Mouse (Mus musculus) liver, adult 2 months (tissue): Measurements from ENCODE around the gene Hist1h4m. TPM values are rescaled to one million over a fixed set of nuclear protein-coding genes. Genes with fewer than 3 reads are reported as not detected.
"Not testable (repeated sequence)": the region's sequence is repeated elsewhere in the genome, so short reads cannot be mapped to it uniquely, and the experiment has no call there.

Source experiments
- DNase-seq: peaks from one replicate; pipeline ENCODE4 v3.0.0-alpha.2; 2011; ENCODE audit warnings: low read depth, low spot score; ENCODE audit errors: extremely low read depth
- H3K27ac ChIP-seq: fragments of 200-500 bp; replicated peaks from 2 replicates; pipeline ENCODE4 v1.5.1; 2012; ENCODE audit warnings: low read depth, mild to moderate bottlenecking, control low read depth, inconsistent platforms, low read length; ENCODE audit not compliant: insufficient read depth
- H3K27me3 ChIP-seq: fragments of 200-500 bp; 2 replicates; pipeline ENCODE4 v1.6.1; 2012; ENCODE audit warnings: mild to moderate bottlenecking, moderate library complexity, low read length, inconsistent platforms; ENCODE audit not compliant: control insufficient read depth, insufficient read depth
- H3K36me3 ChIP-seq: fragments of 200-500 bp; 2 replicates; pipeline ENCODE4 v1.6.1; 2012; ENCODE audit warnings: low read length, inconsistent platforms; ENCODE audit not compliant: control insufficient read depth, insufficient read depth
- H3K4me1 ChIP-seq: fragments of 200-500 bp; 2 replicates; pipeline ENCODE4 v1.6.1; 2011; ENCODE audit warnings: low read length; ENCODE audit not compliant: control insufficient read depth, insufficient read depth
- H3K4me3 ChIP-seq: fragments of 200-500 bp; 2 replicates; pipeline ENCODE4 v1.5.1; 2011; ENCODE audit warnings: low read depth, mild to moderate bottlenecking, control low read depth, low read length, moderate library complexity; ENCODE audit not compliant: insufficient read depth
- H3K79me2 ChIP-seq: fragments of 200-500 bp; 2 replicates; pipeline ENCODE4 v1.6.1; 2012; ENCODE audit warnings: inconsistent platforms, mild to moderate bottlenecking, low read length, moderate library complexity; ENCODE audit not compliant: control insufficient read depth, insufficient read depth
- H3K9ac ChIP-seq: fragments of 200-500 bp; 2 replicates; pipeline ENCODE4 v1.6.1; 2012; ENCODE audit warnings: low read depth, mild to moderate bottlenecking, control low read depth, inconsistent platforms, low read length
- CTCF ChIP-seq: fragments of 200-500 bp; IDR thresholded peaks from 2 replicates; pipeline ENCODE4 v1.5.1; 2011; ENCODE audit warnings: low read depth, low read length, control low read depth
- POLR2A ChIP-seq: fragments of 200-500 bp; IDR thresholded peaks from 2 replicates; pipeline ENCODE4 v1.6.1; 2011; ENCODE audit warnings: low read length, control low read depth; ENCODE audit not compliant: insufficient read depth; ENCODE audit errors: extremely low read depth
- WGBS: fragments of 180-500 bp; shearing (Covaris S2); methylation state at CpG from one replicate; pipeline ENCODE4 v1.1.7; 2018; 5-methylcytosine and 5-hydroxymethylcytosine counted together
- polyA plus RNA-seq: library from polyadenylated mRNA; depleted of rRNA; stranded (reverse); fragments of >200 nt; gene quantifications from 2 replicates; pipeline ENCODE4 v1.2.3, GENCODE M21; 2012
- total RNA-seq: library from RNA; depleted of rRNA; stranded (reverse); fragments of >200 nt; gene quantifications from 2 replicates; pipeline ENCODE4 v1.2.3, GENCODE M21; 2014

The Hist1h4m gene
- total and polyA plus RNA-seq, 2 experiments = 0.74 TPM; not detected in 1

- DNase-seq = no peak
- H3K79me2 ChIP-seq = no peaks in the 10 kb centered on the region
- WGBS = 48% methylated on average over 16 of the region's 21 CpGs
- no peaks in the 10 kb centered on the region; the same call in 1 of the 2 replicates for H3K27me3 ChIP-seq
- no peak overlapping the region for H3K4me3 ChIP-seq
- TF ChIP-seq CTCF (no peak), POLR2A (no peak)
- H3K27ac ChIP-seq = no peak overlapping the region
- no peak overlapping the region for H3K9ac ChIP-seq
- H3K36me3 ChIP-seq = no peaks in the 10 kb centered on the region
- H3K4me1 ChIP-seq = peaks cover 2% of the 10 kb centered on the region; the same call in 1 of the 2 replicates
These were observed 23.6 kb upstream of the Hist1h4m start for GRCm38 (mm10) chr13:21787760-21788593.

DNA sequence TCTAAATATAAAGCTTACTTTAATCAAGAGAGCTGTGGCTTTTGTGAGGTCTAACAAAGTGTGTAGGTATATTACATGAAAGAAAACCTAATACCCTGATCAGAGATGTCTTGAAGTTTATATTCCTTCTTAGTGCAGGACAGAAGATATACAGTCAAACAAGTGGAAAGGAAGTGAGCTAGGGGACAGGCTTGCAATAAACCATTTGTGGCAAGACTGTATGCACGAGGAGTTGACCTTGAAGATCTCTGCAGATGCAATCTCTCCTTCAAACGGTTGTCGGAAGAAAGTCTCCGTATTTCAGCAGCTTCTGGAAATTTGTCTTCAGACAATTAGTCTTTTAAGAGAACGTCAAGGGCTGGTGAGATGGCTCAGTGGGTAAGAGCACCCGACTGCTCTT lies 21.6 kb upstream of the Hist1h4m start:
- 78% methylated on average over 6 of the region's 6 CpGs for whole genome bisulfite sequencing
- H3K9ac ChIP-seq = no peak overlapping the region
- no peak for DNase-seq
- H3K27ac ChIP-seq = no peak overlapping the region
- H3K27me3 ChIP-seq = no peaks in the 10 kb centered on the region; the same call in 1 of the 2 replicates
- peaks cover 2% of the 10 kb centered on the region; the same call in 1 of the 2 replicates for H3K4me1 ChIP-seq
- no peaks in the 10 kb centered on the region for H3K79me2 ChIP-seq
- no peak overlapping the region for H3K4me3 ChIP-seq
- no peaks in the 10 kb centered on the region for H3K36me3 ChIP-seq
- TF ChIP-seq POLR2A (no peak), CTCF (no peak)

DNA sequence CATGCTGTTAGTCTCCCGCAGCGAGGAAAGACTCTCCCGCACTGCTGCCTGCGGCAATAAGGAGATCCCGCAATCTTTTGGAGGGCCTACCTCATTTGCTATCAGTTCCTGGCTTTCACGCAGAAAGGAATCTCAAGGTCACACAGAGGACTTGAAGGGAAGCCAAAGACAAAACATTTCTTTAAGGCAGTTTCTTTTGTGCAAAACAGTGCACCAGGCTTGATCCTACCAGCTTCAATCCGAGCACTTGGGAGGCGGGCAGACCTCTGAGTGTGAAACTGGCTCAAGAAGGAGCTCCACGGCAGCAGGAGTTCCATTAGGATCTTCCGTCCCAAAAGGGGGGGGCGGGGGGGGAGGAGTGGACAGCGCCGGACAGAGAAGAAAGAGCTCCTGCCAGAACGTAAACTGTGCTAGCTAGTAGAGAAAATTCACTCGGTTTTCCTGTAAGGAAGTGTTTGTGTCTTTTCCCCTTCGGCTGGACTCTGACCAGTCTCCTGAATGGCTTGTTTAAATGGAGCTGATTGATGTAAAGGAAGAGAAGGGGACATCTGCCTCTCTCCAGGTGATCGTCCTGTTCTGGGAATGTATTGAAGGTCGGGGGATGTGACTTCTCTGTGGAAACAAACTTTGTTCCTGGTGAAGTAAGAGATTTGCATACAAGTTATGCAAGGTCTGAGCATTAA lies 20.8 kb upstream of the Hist1h4m start:
- no peak for DNase-seq
- TF ChIP-seq CTCF (no peak), POLR2A (no peak)
- H3K36me3 ChIP-seq = no peaks in the 10 kb centered on the region
- H3K79me2 ChIP-seq = no peaks in the 10 kb centered on the region
- H3K27me3 ChIP-seq = no peaks in the 10 kb centered on the region; the same call in 1 of the 2 replicates
- peaks cover 2% of the 10 kb centered on the region; the same call in 1 of the 2 replicates for H3K4me1 ChIP-seq
- H3K27ac ChIP-seq = no peak overlapping the region
- no peak overlapping the region for H3K9ac ChIP-seq
- no peak overlapping the region for H3K4me3 ChIP-seq
- WGBS = 25% methylated on average over 18 of the region's 18 CpGs

DNA sequence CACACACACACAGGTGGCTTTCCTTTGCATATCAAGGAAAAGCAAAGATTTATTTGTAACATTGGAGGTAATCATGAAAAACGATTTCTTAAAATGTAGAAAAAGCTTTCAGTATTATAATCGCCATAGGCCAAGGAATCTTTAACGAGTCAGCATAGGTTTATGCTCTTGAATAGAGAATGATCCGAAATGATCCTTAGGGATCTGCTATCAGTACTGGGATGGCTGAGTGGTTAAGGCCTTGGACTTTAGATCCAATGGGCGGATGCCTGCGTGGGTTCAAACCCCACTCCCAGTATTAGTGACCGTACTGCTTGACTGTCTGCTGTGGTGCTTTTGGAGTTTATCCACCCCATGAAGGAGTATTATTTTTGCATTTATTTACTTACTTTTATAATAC lies 16.0 kb upstream of the Hist1h4m start:
- Histone ChIP-seq H3K4me3 (no peak overlapping the region), H3K36me3 (no peaks in the 10 kb centered on the region), H3K4me1 (no peaks in the 10 kb centered on the region), H3K79me2 (no peaks in the 10 kb centered on the region), H3K9ac (no peak overlapping the region), H3K27ac (no peak overlapping the region), H3K27me3 (no peaks in the 10 kb centered on the region)
- DNase-seq = no peak
- 93% methylated on average over 7 of the region's 7 CpGs for WGBS
- TF ChIP-seq POLR2A (no peak), CTCF (no peak)

DNA sequence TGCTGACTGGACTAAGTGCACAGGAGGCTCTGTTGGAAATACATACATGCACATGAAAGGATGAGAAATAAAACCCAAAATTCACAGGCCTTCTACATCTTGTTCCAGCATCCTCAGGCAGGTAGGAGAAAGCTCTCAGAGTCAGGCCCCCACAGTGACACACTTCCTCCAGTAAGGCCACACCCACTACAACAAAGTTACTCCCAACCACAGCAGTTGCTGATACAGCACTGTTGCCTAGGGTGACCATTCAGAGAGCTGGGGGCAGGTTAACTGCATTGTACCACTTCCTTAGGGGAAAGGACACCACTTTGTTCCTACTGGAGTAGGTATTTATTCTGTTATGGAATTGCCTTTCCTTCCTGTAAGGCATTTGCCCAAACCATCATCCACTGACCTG lies 14.4 kb upstream of the Hist1h4m start:
- not testable (repeated sequence) for H3K79me2 ChIP-seq, H3K36me3 ChIP-seq, H3K9ac ChIP-seq, H3K27me3 ChIP-seq, H3K4me3 ChIP-seq, H3K27ac ChIP-seq, DNase-seq, H3K4me1 ChIP-seq

- H3K79me2 ChIP-seq, H3K36me3 ChIP-seq, H3K27ac ChIP-seq, H3K27me3 ChIP-seq, H3K9ac ChIP-seq, H3K4me1 ChIP-seq, H3K4me3 ChIP-seq, DNase-seq: not testable (repeated sequence)
- no CpG with 5 or more reads among the region's 4 CpGs for WGBS
These were observed 8.5 kb upstream of the Hist1h4m start for GRCm38 (mm10) chr13:21803058-21803457.

GRCm38 (mm10) chr13:21810073-21810472 lies 1.5 kb upstream of the Hist1h4m start, which contains the start of the genes Hist1h2bq and Hist1h2ao:
Gene Hist1h2bq (minus strand): TSS chr13:21810197.
Gene Hist1h2ao (plus strand): TSS chr13:21810465.
- H3K36me3 ChIP-seq, DNase-seq, H3K9ac ChIP-seq, H3K4me1 ChIP-seq, H3K27me3 ChIP-seq, H3K79me2 ChIP-seq, H3K4me3 ChIP-seq, H3K27ac ChIP-seq: not testable (repeated sequence)
- no CpG with 5 or more reads among the region's 23 CpGs for WGBS

DNA sequence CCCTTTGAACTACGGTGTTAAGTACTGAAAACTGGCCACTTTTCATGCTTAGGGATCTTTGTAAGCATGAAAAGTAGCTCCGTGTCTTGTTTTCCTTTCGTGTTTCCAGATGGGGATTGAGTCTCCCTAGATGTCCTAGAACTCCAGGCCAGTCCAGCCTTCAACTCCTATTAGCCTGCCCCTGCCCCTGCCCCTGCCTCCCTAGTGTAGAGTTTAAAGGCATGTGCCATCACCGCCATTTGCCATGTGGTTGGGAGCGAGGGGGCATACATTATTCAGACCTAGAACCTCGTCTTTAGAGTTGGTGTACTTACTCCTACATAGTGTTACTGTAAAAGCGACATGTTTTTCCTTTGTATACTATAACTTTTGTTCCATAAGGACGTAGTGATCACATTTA lies 472 bp upstream of the Hist1h4m start:
- not testable (repeated sequence) for H3K79me2 ChIP-seq, H3K4me3 ChIP-seq, H3K4me1 ChIP-seq, H3K27ac ChIP-seq, DNase-seq, H3K9ac ChIP-seq, H3K27me3 ChIP-seq, H3K36me3 ChIP-seq
- no CpG with 5 or more reads among the region's 8 CpGs for WGBS
